Mouse (Mus musculus) midbrain, embryonic 12.5 days (tissue): ENCODE data around the gene Mrpl46. TPM values are rescaled to one million over a fixed set of nuclear protein-coding genes. Genes with fewer than 3 reads are reported as not detected.

Source experiments
- ATAC-seq: fragments of 200-750 bp; cut with Nextera tagmentation; 2 replicates; pipeline ENCODE4 v1.8.0; 2017; ENCODE audit warnings: low read depth, moderate TSS enrichment, moderate library complexity; ENCODE audit not compliant: low FRiP score
- H3K27ac ChIP-seq: fragments of 300-500 bp; sonication (generic); replicated peaks from 2 replicates; pipeline ENCODE4 v1.5.1; 2016; ENCODE audit warnings: mild to moderate bottlenecking
- H3K27me3 ChIP-seq: fragments of 300-500 bp; sonication (generic); 2 replicates; pipeline ENCODE4 v1.6.1; 2016; ENCODE audit warnings: mild to moderate bottlenecking
- H3K36me3 ChIP-seq: fragments of 300-500 bp; sonication (generic); 2 replicates; pipeline ENCODE4 v1.6.1; 2016
- H3K4me1 ChIP-seq: fragments of 300-500 bp; sonication (generic); 2 replicates; pipeline ENCODE4 v1.6.1; 2016
- H3K4me2 ChIP-seq: fragments of 300-500 bp; sonication (generic); replicated peaks from 2 replicates; pipeline ENCODE4 v1.6.1; 2016; ENCODE audit warnings: mild to moderate bottlenecking, moderate library complexity
- H3K4me3 ChIP-seq: fragments of 300-500 bp; sonication (generic); 2 replicates; pipeline ENCODE4 v1.5.1; 2016; ENCODE audit warnings: mild to moderate bottlenecking
- H3K9ac ChIP-seq: fragments of 300-500 bp; sonication (generic); replicated peaks from 2 replicates; pipeline ENCODE4 v1.6.1; 2016; ENCODE audit warnings: mild to moderate bottlenecking, moderate library complexity
- H3K9me3 ChIP-seq: fragments of 300-500 bp; sonication (generic); 2 replicates; pipeline ENCODE4 v1.6.1; 2016; ENCODE audit warnings: mild to moderate bottlenecking
- WGBS: fragments of 180-500 bp; shearing (Covaris S2); methylation state at CpG from one replicate; pipeline ENCODE4 v1.1.7; 2016; 5-methylcytosine and 5-hydroxymethylcytosine counted together
- polyA plus RNA-seq: library from polyadenylated mRNA; unstranded; fragments of >200 nt; fragmentation: Nextera tagmentation; extraction: Ambion mirVana; gene quantifications from 2 replicates; pipeline ENCODE4 v1.2.1, GENCODE M21; 2016

Gene Mrpl46
- polyA plus RNA-seq, 1 experiment from 2014 or later, result 64.0 TPM

DNA sequence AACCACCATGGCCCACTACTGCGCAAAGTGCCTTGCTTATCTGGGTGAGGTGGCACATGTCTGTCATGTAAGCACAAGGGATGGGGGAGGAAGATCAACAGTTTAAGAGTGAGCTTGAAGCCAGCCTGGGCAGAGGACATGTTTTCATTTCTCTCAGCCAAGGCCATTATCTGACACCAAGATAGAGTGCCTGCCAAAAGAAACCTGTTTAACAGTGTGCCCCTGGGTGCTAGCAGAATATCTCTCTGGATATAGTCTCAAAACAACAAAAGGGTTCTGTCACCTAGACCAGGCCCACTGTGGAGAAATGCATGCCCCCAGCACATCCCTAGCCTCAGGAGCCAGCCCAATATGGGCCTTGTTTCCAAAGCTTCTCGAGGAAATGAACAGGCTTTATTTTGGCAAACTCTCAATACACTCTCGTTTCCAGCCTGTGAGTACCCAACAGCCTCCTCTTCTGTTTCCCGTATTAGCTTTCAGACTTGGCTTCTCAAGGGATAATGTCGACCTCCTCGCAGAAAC is 11.3 kb upstream of the Mrpl46 start:
- no peak for ATAC-seq

GRCm38 (mm10) chr7:78793895-78794570 is 10.7 kb upstream of the Mrpl46 start:
- no peaks in the 10 kb centered on the region for H3K9me3 ChIP-seq
- WGBS, result 91% methylated on average over 13 of the region's 13 CpGs
- H3K4me2 ChIP-seq, result no peak overlapping the region
- H3K36me3 ChIP-seq, result peaks cover 34% of the 10 kb centered on the region
- H3K27me3 ChIP-seq, result peaks cover 12% of the 10 kb centered on the region; the same call in 1 of the 2 replicates
- H3K27ac ChIP-seq, result no peak overlapping the region
- no peak overlapping the region for H3K9ac ChIP-seq
- H3K4me3 ChIP-seq, result no peak overlapping the region
- ATAC-seq, result no peak
- peaks cover 18% of the 10 kb centered on the region for H3K4me1 ChIP-seq

More for the DNA sequence above, 11.3 kb upstream of the Mrpl46 start:
- H3K36me3 ChIP-seq, result peaks cover 28% of the 10 kb centered on the region
- H3K9ac ChIP-seq, result no peak overlapping the region
- no peak overlapping the region for H3K4me3 ChIP-seq
- H3K27me3 ChIP-seq, result peaks cover 16% of the 10 kb centered on the region; the same call in 1 of the 2 replicates
- H3K27ac ChIP-seq, result no peak overlapping the region
- H3K9me3 ChIP-seq, result no peaks in the 10 kb centered on the region
- H3K4me1 ChIP-seq, result peaks cover 18% of the 10 kb centered on the region
- 84% methylated on average over 6 of the region's 6 CpGs for WGBS
- no peak overlapping the region for H3K4me2 ChIP-seq

- no peak overlapping the region for H3K4me3 ChIP-seq
- WGBS, result 82% methylated on average over 15 of the region's 15 CpGs
- peaks cover 40% of the 10 kb centered on the region for H3K36me3 ChIP-seq
- 0 out of 2 replicates have a peak, but pooled peaks cover 3% of the 10 kb centered on the region for H3K4me1 ChIP-seq
- no peaks in the 10 kb centered on the region for H3K9me3 ChIP-seq
- peak; percentile 82 for ATAC-seq
- no peak overlapping the region for H3K4me2 ChIP-seq
- H3K27me3 ChIP-seq, result peaks cover 7% of the 10 kb centered on the region; the same call in 1 of the 2 replicates
- H3K27ac ChIP-seq, result no peak overlapping the region
- no peak overlapping the region for H3K9ac ChIP-seq
These were observed 8.3 kb upstream of the Mrpl46 start for GRCm38 (mm10) chr7:78791359-78792222.

DNA sequence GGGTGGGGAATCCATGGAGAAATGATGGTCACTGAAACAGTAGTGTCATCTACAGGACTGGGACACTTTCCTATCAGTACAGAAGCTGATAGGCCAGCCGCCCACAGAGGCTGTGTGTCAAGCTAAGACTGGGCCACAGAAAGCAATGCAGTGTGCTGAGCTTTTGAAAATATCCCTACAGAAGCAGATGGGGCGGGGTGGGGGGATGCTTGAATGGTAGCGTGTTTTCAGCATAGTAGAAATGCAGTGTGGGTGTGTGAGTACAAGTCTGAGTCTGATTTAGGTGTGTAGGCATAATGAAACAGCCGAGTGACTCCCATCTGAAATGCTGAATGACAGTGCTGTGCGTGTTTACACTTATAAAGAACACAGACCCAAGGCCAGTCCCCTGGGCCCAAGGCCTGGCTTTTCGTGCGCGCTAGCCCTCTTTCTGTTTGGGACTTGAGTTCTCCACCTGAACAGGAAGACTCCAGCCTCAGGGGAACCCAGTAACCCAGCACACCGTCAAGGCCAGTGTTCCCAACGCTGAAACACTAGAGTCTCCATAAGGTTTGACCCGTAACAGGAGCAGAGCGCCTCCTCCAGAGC is 4.6 kb upstream of the Mrpl46 start:
- no peaks in the 10 kb centered on the region for H3K27me3 ChIP-seq
- H3K4me1 ChIP-seq, result peaks cover 11% of the 10 kb centered on the region
- H3K9me3 ChIP-seq, result no peaks in the 10 kb centered on the region
- H3K27ac ChIP-seq, result no peak overlapping the region
- no peak for ATAC-seq
- no peak overlapping the region for H3K4me2 ChIP-seq
- H3K9ac ChIP-seq, result 0 out of 2 replicates have a peak overlapping the region, but pooled peaks have one; percentile 11
- peaks cover 51% of the 10 kb centered on the region for H3K36me3 ChIP-seq
- H3K4me3 ChIP-seq, result no peak overlapping the region
- WGBS, result 91% methylated on average over 12 of the region's 12 CpGs

DNA sequence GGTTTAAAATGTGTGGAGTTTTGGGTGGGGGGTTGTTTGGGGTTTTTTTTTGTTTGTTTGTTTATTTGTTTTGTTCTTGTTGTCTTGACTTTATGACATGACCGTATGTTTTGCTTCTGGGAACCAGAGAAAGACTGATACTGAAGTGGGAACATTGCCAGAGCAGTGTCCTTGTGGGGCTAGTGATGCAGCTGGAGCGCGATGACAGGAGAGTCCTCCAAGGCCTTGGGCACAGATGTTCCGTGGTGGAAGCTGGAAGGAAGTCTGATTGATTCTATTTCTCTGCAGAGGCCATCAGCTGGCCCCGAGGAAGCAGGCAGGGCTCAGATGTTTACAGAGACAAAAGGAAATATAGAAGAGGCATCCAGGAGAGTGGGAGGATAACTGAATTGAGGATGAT is 2.6 kb upstream of the Mrpl46 start:
- Histone ChIP-seq H3K27ac (no peak overlapping the region), H3K4me3 (no peak overlapping the region)

GRCm38 (mm10) chr7:78778741-78779140 is 4.6 kb downstream of the Mrpl46 start:
- no peak for ATAC-seq
- Histone ChIP-seq H3K27me3 (no peaks in the 10 kb centered on the region), H3K4me2 (no peak overlapping the region), H3K9me3 (no peaks in the 10 kb centered on the region), H3K36me3 (peaks cover 54% of the 10 kb centered on the region), H3K9ac (no peak overlapping the region), H3K27ac (no peak overlapping the region), H3K4me1 (peaks cover 8% of the 10 kb centered on the region), H3K4me3 (no peak overlapping the region)
- WGBS, result 97% methylated on average over 5 of the region's 5 CpGs

More for the DNA sequence above, 2.6 kb upstream of the Mrpl46 start:
- H3K36me3 ChIP-seq, result peaks cover 36% of the 10 kb centered on the region
- ATAC-seq, result no peak
- no peaks in the 10 kb centered on the region for H3K27me3 ChIP-seq
- H3K4me1 ChIP-seq, result peaks cover 14% of the 10 kb centered on the region
- 75% methylated on average over 5 of the region's 5 CpGs for WGBS
- H3K9me3 ChIP-seq, result no peaks in the 10 kb centered on the region
- H3K9ac ChIP-seq, result no peak overlapping the region
- H3K4me2 ChIP-seq, result no peak overlapping the region

- H3K9me3 ChIP-seq, result no peaks in the 10 kb centered on the region
- no peaks in the 10 kb centered on the region for H3K27me3 ChIP-seq
- no peak overlapping the region for H3K4me2 ChIP-seq
- H3K4me1 ChIP-seq, result no peaks in the 10 kb centered on the region
- H3K27ac ChIP-seq, result no peak overlapping the region
- ATAC-seq, result no peak
- no peak overlapping the region for H3K9ac ChIP-seq
- H3K4me3 ChIP-seq, result no peak overlapping the region
- peaks cover 32% of the 10 kb centered on the region for H3K36me3 ChIP-seq
- WGBS, result 90% methylated on average over 5 of the region's 5 CpGs
These were observed 12.4 kb downstream of the Mrpl46 start for GRCm38 (mm10) chr7:78770936-78771335.

GRCm38 (mm10) chr7:78769075-78769652 is 14.2 kb downstream of the Mrpl46 start:
- Histone ChIP-seq H3K4me1 (no peaks in the 10 kb centered on the region), H3K4me3 (no peak overlapping the region)
- WGBS, result 71% methylated on average over 7 of the region's 7 CpGs

GRCm38 (mm10) chr7:78767929-78768531 is 15.3 kb downstream of the Mrpl46 start:
- H3K4me3 ChIP-seq, result no peak overlapping the region
- WGBS, result 84% methylated on average over 12 of the region's 12 CpGs

More at GRCm38 (mm10) chr7:78769075-78769652, 14.2 kb downstream of the Mrpl46 start:
- Histone ChIP-seq H3K9me3 (no peaks in the 10 kb centered on the region), H3K4me2 (no peak overlapping the region), H3K27me3 (0 out of 2 replicates have a peak, but pooled peaks cover 4% of the 10 kb centered on the region), H3K36me3 (peaks cover 15% of the 10 kb centered on the region), H3K27ac (no peak overlapping the region), H3K9ac (no peak overlapping the region)
- no peak for ATAC-seq

GRCm38 (mm10) chr7:78766019-78766683 is 17.2 kb downstream of the Mrpl46 start:
- Histone ChIP-seq H3K36me3 (no peaks in the 10 kb centered on the region), H3K4me3 (no peak overlapping the region), H3K9me3 (no peaks in the 10 kb centered on the region), H3K27ac (no peak overlapping the region), H3K9ac (no peak overlapping the region), H3K4me2 (peak overlapping the region; percentile 22), H3K4me1 (no peaks in the 10 kb centered on the region), H3K27me3 (peaks cover 4% of the 10 kb centered on the region; the same call in 1 of the 2 replicates)
- peak; percentile 76 for ATAC-seq
- WGBS, result 23% methylated on average over 18 of the region's 18 CpGs

More at GRCm38 (mm10) chr7:78767929-78768531, 15.3 kb downstream of the Mrpl46 start:
- Histone ChIP-seq H3K4me2 (no peak overlapping the region), H3K4me1 (no peaks in the 10 kb centered on the region), H3K36me3 (peaks cover 4% of the 10 kb centered on the region), H3K9me3 (no peaks in the 10 kb centered on the region), H3K27ac (no peak overlapping the region), H3K27me3 (0 out of 2 replicates have a peak, but pooled peaks cover 4% of the 10 kb centered on the region), H3K9ac (no peak overlapping the region)
- no peak for ATAC-seq
